Mouse (Mus musculus): ENCODE measurements at regions not wholly inside any gene's neighbourhood (a gene's known extent, or its start where the extent isn't known, plus 50 kb on each side); places are given as distances from the start of the nearest gene placed in this dataset.

DNA sequence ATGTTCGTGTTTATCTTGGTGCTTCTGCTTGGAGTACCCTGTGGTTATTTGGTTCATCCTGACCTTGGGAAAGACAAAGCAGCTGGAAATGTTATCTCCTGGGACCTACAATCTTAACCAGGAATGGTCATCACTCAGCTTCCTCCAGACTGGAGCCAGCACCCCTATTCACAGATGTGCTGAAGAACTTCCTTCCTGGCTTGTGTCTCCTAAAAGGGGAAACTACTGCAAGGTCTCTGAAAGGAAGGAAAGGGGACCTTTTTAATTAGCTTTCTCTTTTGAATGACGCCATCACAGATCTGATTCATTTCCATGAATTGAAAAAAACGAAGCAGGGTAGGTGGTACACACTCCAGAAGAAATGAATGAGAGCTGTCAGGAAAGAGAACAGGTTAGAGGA lies 476.0 kb upstream of the A1bg start:
- no peak for DNase-seq

DNA sequence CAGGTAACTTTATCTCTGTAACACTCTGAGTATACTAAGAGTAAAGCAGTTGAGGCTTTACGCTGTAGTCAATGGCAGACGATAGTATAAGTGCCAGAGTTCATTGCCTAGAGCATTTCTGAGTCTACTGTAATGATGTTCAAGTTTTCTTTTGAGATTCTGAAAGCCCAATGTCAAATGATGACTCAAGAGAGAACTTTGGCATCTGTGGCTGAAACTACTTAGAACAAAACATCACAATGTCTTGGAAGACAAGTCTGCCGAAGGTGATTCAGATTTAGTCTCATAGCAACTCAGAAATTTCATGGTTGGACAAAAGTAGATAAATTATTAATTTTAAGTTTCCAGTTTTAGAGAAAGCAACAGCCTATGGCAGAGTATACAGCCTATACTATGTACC lies 474.2 kb upstream of the A1bg start:
- no peak for DNase-seq

GRCm38 (mm10) chr15:61395296-61395826 lies 472.5 kb upstream of the A1bg start:
- DNase-seq, result peak in 1 of 2 experiments; percentile 5

- DNase-seq, result no peak
These were observed 457.9 kb upstream of the A1bg start for GRCm38 (mm10) chr15:61380666-61381065.

DNA sequence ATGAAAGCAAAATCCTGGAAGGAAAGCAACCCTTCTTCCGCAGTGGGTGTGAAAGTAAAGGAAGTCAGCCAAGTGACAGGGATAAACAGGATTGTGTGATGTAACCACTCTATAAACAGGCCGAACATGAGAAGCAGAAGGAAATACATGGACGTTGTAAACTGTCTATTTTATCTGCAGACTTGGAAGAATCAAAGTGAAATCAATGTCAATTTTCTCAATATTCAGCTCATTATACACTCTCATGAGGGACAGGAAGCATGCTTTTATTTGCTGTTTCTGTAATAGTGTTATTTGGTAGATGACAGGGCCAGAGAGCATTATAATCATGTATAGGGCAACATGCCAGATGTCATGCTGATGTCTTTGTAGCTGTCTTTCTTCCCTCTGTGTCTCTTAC lies 443.5 kb upstream of the A1bg start:
- no peak for DNase-seq

- no peak for DNase-seq
These were observed 442.7 kb upstream of the A1bg start for GRCm38 (mm10) chr15:61365511-61365910.

DNA sequence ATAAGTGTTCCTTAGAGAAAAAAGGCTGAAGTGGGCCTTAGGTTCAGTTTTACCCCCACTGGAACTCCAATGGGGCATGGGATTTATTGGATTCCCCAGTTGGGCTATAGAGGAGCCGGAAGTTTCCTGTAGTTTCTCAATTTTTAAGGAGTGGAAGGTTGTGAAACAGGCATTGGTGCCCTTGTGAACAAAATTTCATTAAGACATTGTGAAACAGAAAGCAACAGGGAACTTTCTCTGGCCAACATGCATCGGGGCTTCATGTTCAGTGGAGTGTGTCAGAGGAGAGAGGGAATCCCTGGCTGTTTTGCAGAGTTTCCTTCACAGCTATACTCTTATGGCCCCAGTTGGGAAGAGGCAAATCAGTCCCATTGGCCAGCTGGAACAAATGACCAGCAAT lies 441.6 kb upstream of the A1bg start:
- no peak for DNase-seq

DNA sequence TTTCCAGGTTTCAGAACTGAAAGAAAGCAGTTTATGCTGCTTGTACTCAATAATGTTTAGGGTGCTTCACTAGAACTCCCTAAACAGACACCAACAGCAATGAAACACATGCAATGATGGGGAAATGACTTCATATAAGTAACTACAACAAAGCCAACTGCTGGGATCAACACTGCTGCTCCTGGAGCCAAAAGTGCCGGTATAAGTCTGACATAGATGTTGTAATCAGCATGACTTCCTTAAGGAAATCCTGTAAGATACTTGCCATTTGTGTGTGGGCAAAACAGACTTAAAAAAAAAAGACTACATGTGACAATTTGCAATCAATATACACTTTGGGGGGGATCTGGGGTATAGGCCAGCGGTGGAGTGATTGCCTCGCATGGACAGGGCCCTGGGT lies 438.4 kb upstream of the A1bg start:
- DNase-seq, result no peak

DNA sequence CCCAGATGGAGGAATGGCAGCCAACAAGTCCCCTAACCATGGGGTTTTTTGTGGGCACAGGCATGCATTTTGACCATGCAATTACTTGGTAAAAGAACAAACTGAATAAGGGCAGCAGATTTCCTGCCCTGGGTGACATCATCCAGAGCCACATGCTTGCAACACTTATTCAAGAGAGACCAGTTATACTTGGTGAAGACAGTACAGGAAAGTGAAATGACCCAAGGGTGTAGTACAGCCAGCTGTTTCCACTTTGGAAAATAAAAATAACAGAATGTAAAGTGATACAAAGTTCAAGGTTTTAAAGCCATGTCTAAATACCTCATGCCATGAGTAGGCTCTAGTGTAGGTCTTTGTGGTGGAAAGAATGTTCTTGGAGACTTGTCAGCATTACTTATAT lies 432.5 kb upstream of the A1bg start:
- DNase-seq, result no peak

DNA sequence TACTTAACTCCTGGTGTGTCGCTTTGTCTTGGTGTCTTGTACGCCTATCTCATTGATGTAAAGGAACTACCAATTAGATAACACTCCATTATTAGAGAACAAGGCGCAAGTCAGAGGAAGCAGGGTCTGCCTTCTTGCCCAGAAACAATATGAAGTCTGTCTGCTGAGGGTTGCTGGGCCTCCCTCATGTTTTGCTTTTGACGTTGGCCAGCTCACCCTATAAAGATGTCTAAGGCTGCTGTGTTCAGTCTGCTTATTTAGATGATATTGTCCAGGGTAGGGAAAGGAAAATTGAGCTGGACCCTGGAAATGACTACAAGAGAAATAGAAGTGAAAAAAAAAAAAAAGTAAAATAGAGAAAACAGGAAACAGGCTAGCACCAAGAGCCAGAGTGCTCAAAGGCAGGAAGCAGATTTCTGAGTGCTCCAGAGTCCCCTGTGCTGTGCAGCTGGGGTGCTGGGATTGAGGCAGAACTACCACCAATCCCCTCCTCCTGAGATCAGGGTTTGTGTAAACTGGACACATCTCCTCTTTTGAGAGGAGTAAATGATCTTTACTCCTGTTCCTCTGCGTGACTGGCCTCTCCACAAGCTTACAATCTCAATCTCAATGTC lies 429.0 kb upstream of the A1bg start:
- no peak for DNase-seq

DNA sequence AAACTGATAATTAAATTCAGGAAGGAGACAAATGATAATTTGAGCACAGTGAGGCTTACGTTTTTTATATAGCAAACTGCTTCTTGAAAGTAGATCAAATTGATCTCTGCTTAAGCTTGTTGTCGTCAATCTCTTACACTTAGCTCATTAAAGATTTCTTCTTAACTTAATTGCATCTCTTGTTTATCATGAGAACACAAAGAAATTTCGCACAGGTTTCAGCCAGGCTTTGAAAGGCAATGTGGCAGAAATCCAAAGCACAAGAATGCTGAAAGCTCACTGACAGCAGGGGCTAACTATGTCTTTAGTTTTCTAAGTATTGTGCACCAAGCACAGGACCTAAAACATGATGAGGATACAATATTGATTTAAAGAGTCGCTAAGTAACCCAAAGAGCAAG lies 422.3 kb upstream of the A1bg start:
- DNase-seq, result no peak

- no peak for DNase-seq
These were observed 419.8 kb upstream of the A1bg start for GRCm38 (mm10) chr15:61342618-61343017.

DNA sequence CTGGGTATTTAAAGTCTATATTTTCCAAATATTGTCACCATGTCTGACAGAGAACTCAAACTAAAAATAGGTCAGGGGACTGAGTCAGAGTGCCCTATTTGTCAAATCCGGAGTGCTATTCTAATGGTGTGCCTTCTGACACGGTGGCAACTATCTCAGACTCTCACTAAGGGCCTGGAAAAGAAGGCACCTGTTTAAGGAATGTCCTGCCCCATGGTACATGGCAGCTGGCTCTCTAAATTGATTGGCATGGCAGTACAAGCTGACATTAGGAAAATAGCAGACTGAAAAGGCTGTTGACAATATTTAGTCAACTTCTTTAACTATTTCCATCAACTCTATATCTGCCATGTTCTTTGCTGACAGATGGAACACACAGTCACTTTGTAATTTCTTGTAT lies 405.1 kb upstream of the A1bg start:
- DNase-seq, result no peak

DNA sequence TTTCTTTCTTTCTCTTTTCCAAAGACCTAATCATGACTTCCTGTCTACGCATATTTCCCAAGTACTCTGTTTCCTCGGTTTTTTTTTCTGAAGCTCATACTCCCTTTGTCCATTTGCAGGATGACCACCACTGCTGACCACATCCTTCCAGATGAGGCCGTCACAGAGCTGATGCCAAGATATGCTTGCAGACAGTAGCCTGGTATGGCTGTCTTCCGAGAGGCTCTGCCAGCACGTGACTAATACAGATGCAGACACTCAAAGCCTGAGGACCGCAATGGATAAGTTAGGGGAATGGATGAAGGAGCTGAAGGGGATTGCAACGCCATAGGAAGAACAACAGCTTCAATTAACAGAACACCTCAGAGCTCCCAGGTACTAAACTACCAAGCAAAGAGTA lies 399.4 kb upstream of the A1bg start:
- no peak for DNase-seq

DNA sequence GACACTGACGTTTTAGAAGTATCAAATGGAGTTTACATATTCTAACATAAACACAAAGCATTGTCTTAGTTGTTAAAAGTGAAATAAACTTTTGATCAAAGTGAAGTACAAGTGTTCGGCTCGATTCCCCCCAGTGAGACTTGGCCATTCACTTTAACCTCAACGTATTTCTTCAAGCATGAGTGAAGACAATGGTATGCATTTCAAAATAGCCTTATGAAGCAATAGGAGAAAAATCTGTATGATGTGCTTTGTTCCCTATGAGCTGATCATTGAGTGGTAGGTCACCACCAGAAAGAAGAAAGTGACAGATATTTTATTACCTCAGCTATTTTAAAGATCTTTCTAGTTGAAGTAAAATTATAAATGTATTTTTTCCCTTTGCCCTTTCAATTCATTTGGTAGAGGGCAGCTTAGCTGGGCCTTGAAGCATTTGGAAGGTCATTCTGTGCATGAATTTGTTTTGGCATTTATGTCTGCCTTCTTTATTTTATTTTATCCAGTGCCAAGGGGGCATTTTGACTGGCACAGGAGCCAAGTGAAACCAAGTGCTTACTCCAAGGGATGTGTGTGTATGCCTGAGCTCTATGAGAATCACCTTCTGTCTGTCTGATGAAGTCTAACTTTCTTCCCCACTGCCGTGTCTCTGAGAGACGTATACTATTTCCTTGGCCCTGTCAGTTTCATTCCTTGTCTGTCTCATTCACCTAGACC lies 386.8 kb upstream of the A1bg start:
- no peak for DNase-seq

DNA sequence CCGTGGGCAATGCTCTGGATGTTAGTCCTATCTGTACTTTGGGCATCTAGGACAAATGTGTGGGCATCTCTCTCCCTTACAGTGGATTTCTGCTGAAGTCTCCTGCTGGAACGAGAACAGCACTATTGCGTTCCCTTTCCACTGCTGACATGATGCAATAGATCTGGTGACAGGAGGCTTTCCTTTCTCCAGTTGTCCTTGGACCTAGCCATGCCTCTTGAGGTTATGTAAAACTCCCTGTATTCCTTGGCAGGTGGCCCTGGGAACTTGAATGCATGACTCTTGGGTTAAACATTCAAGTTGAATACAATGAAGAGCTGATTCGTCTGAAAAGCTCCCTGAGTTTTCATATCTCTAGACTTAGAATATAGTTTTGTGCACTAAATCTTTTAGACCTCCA lies 386.1 kb upstream of the A1bg start:
- DNase-seq, result no peak

GRCm38 (mm10) chr15:61304546-61304945 lies 381.7 kb upstream of the A1bg start:
- DNase-seq, result no peak

GRCm38 (mm10) chr15:61299796-61300195 lies 377.0 kb upstream of the A1bg start:
- DNase-seq, result no peak

DNA sequence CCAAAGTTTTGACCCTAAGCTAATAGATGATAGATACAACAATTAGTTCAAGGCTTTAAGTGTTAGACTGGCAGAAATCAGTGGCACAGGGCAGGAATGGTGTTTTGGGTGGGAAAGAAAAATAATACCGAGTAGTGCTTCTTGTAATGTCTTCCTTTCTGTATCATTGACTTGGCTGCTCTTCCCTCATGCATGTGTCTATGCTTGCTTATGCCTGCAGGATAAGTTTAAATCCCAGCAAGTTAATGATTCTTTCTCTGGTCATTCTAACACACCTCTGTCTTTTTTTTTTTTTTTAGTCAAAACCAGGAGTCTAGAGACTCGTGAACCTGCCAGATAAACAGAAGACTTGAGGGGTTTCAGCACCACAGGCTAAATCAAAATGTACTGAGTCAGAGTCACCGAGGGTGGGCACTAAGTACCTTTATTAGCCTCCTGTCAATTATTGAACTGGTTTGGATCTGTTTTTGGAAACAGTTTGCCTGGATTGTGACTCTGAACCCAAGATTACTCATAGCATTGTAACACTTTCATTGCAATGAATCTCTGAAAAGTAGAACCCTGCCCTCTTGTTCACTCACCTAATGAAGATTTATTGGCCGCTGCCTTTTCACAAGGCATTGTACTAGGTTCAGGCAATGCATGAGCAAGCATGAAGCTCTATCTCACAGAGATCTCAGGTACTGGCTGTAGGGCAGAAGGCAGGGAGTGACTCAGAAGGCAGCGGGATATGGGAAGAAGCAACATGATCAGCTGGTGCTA lies 374.8 kb upstream of the A1bg start:
- DNase-seq, result no peak

DNA sequence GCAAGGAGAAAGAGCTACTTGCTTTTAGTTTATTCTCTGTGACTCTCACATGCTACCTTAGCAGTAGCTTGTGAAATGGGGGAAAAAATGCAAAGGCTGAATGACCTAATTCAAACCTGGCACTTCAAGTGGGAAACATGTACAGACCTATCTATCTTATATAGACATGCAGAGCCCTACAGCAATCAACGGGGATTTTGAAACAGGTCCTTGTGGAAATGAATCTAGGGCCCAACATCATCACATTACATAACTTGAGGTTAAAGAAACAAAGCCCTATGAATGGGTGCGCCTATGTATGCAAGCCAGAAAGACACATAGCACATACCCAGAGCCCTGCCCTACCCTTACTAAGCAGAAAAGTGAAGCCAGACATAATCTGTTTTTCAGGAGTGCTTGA lies 371.8 kb upstream of the A1bg start:
- DNase-seq, result no peak

DNA sequence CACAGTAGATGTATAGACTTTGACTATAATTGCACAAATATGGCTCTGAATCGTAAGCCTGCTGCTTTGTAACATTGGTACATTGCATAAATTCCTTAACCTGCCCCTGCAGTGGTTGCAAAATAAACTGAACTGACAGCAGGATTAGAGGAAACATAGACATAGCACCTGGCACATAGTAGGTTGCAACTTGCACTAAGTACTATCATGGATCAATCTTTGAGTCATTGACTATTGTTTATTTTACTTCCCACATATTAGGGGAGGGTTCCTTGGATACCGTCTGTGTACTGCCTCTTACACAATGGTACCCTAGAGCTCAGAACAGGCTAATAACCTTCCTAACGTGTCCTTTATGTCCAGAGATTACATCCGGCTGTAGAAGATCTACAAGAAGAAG lies 371.3 kb upstream of the A1bg start:
- no peak for DNase-seq

DNA sequence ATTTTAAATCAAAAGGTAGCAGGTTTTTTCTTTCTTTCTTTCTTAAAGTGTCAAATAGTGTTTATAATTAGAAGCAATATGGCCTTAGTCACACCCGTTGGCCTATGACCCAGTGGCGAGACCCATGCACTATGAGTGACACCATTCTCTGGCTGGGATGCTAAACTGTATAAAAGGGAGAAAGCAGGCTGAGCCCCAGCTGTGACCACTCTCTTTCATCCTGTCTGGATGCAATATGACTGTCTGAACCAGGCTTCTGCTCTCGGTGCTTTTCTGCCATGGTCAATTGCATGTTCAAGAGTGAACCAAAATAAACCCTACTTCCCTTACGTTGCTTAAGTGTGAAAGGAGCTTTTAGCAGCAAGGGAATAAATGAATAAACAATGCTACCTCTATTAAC lies 346.0 kb upstream of the A1bg start:
- DNase-seq, result no peak

GRCm38 (mm10) chr15:61259047-61259446 lies 336.2 kb upstream of the A1bg start:
- no peak for DNase-seq

- no peak for DNase-seq
These were observed 321.7 kb upstream of the A1bg start for GRCm38 (mm10) chr15:61244511-61244910.

Measured in layer of hippocampus, postnatal 36 days (tissue).